Mouse (Mus musculus) c-Kit-negative CD71-positive TER-119-positive erythroid progenitor cells, embryonic 14.5 days (primary cell): Measurements from ENCODE around the gene Rpusd4.

Experiments
- DNase-seq: peaks from one replicate; pipeline ENCODE4 v3.0.0-alpha.2; 2013; ENCODE audit warnings: low read depth, low spot score

Gene Rpusd4

DNA sequence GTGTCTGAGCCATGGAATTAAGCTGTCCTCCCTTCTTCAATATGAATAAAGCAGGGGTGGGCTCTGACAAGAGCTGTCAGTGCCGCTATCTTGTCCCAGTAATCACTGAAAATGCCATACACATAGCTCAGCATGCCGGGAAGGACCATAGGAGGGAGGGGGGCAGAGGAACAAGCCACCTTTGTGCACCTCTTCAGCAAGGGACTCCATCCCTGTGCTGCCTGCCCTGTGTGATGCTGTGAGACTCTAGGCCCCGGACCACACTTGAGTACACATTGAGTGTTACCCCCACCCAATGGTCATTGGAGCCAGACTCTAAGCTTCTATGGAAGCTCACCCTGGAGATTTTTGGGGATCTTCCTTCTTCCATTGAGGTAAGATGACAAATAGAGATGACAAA lies 18.7 kb downstream of the Rpusd4 start:
- DNase-seq, result no peak

DNA sequence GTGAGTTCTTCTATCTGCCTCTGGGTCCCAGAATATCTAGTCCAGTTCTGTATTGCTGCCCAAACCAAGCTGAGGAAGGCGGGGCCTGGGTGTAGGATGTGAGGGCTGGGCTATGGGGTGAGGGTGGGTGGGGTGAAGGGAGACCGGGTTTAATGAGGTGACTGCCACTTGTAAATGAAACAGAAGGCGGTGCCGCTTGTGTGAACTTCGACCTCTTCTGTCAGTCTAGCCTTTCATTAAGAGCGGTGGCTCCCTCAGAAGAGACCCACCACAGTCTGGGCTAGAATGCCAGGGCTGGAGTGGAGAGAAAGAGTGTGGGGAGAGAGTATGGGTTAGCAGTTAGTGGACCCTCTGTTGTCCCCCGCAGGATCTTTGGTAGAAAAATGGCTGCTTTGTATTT lies 22.3 kb downstream of the Rpusd4 start:
- no peak for DNase-seq

DNA sequence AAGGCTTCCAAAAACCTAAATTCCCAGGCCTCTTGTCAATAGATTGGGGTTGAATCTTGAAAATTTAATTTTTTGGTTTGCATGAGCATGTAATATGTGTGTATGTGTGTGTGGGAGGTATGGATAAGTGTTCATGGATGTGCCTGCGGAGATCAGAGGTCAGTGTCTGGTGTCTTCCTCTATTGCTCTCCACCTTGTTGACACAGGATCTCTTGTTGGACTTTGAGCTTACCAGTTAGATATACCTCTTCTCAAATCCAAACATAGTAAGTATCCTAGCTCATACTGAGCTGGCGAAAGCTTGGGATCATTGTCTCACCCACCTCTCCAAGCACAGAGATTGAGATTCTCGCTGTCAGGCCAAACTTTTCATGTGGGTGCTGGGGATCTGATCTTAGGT lies 22.8 kb downstream of the Rpusd4 start:
- no peak for DNase-seq

DNA sequence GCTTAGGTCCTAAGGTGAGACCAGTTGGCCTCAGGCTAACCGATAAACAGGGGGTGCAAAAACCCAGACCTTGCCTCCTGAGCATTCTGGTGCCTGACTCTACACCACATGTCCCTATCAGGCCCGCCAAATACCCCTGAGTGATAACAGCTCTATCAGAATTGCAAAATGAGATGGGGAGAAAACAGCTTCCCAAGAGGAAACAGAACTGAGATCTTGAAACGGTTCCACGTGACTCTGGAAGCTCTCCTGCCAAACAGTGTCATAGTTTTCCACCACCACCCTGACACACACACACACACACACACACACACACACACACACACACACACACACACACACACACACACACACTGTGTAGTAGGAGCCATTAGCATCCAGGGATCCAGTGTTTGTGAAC lies 23.3 kb downstream of the Rpusd4 start:
- DNase-seq, result no peak

DNA sequence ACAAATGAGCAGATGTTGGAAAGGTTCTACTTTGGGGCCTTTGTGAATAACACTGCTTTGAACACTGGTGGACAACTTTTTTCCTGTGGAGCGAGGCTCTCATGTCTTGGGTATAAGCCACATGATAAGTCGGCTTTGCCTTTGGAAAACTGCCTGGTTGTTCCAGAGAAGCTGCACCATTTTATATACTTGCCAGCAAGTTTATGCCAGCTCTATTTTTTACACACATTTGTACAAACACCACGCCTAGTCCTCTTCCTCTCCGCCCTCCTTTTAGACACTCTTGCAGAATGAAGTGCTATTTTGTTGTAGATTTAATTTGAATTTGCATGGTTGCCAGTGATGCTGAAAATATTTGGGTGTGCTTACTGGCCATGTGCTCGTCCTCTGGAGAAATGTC lies 25.8 kb downstream of the Rpusd4 start:
- no peak for DNase-seq

DNA sequence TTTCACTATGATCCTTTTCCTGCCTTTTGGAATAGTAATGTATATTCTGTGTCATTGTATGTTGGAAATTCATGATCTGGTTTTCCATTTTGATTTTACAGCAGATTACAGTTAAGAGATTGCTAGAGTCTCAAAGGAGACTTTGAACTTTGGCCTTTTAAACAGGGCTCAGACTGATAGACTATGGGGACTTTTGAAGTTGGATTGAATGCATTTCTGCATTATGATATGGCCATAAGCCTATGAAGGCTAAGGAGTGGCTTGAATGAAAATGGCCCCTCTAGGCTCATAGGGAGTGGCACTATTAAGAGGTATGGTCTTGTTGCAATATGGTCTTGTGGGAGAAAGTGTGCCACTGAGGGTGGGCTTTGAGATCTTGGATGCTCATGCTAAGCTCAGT lies 30.1 kb downstream of the Rpusd4 start:
- no peak for DNase-seq

DNA sequence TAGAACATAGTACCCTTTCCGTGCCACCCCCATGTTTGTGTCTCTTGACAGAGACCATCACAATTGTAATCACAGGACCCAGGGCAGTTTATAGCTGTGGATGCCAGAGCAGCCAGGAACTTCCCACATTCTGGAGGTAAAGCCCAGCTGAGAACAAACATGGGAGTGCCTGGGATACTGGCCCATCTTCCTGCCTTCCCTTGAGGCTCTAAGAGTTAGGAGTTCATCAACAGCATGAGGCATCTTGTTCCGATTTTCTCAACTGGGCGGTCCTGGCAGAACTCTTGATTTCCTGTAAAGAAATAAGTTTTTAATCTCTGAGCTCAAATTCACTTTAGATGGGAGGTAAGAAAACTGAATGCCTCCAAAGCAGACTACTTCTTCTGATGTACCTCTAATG lies 34.5 kb downstream of the Rpusd4 start:
- no peak for DNase-seq

DNA sequence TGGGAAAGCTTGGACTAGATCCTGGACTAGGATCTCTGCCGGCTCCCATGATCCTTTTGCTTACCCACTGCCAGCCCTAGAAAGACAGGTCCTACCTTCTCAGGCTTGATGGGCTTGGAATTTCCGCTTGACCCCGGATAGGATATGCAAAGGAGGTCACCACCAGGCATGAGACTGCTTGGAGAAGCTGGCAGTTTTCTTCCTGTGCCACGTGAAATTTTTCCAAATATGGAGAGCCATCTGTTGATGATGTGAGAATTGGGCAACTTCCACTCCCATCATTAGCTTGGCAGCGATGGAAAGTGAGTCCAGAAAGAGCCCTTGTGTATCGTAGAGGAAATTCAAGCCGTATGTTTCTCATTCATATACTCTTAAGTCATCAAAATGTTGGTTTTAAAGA lies 39.8 kb downstream of the Rpusd4 start:
- DNase-seq, result no peak

DNA sequence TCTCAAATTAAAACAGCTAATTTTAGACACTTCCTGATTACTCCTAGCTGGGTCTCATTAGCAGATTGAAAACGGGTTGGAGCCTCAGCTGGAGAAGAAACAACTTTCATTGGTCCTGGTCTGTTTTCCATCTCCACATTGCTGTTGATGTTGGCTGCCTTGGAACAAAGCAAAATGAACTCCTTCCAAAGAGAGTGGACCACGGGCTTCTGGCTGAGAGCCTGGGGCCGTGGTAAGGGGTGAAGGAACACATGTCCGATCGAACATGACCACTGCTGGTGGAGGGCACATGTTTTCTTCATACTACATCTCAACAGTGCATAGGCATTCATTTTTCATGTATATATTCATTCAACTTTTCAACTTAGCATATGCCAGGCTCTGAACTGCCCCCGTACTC lies 42.7 kb downstream of the Rpusd4 start:
- no peak for DNase-seq

DNA sequence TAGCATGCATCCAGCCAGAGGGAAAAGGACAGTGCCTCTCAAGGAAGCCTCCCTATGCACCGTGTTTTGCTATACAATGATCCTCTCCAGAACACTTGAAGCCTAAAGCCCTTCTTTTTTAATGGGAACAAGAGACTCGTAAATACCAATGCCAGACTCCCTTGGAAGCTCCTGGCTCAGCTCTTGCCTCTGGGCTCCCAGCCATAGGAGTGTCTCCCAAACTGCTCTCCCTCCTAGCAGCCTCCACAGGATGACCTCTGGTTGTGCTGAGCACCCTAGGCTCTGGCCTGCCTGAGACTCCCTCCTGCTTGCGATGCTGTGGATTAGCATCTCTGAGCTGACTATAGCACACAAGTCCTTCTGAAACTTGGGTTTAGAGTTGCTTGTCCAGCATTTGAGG lies 44.9 kb downstream of the Rpusd4 start:
- no peak for DNase-seq

DNA sequence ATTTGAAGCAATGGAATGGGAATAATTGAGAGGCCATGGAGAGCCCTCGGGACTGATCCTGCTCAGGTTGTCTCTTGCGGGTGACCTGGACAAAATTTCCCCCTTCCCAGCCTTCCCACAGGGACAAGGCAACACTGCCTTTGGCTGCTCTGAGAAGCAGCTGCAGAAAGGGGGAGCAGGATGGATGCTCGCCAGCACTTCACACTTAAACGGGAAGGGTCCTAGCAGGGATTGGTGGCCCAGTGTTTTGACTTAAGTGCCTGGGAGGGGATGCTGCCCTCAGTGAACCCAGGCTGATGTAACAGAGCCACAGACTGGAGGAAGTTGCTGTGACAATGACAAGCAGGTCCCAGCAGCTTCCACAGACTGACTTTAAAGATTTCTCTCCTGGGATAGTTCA lies 45.9 kb downstream of the Rpusd4 start:
- DNase-seq, result no peak

DNA sequence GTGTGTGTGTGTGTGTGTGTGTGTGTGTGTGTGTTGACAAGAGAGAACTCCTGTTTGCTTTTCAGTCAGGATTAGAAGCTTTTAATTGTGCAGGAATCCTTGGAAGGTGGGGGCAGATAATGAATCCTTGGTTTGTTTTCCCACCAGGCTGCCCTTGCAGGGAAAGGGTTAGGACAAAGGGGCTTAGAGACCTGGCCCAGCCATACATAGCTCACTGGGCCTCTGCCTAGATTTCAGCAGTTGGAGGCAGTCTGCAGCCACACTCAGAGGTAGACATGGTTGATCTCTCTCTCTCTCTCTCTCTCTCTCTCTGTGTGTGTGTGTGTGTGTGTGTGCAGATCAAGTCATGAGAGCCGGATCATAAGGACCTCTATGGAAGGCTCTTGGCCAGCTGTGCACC lies 46.6 kb downstream of the Rpusd4 start:
- no peak for DNase-seq

DNA sequence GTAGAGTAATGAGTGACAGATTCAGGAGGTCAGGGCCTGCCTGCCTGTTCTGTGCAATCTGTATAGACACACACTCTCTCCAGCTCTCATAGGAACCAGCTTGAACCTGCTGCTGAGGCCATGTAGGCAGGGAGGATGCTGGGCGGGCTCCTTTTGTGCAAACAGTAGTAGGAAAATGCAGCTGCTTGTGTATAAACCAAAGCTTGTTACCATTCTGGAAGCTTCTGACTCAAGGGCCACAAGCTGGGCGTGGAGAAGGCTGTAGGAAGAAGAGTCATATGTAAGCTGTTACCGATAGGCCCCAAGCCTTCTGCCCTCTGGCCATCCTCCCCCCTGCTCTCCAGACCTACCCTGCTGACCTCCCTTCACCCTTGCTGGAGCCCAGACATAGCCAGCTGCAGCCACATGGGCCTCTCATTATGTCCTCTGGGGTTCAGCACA lies 49.1 kb downstream of the Rpusd4 start:
- DNase-seq, result no peak

DNA sequence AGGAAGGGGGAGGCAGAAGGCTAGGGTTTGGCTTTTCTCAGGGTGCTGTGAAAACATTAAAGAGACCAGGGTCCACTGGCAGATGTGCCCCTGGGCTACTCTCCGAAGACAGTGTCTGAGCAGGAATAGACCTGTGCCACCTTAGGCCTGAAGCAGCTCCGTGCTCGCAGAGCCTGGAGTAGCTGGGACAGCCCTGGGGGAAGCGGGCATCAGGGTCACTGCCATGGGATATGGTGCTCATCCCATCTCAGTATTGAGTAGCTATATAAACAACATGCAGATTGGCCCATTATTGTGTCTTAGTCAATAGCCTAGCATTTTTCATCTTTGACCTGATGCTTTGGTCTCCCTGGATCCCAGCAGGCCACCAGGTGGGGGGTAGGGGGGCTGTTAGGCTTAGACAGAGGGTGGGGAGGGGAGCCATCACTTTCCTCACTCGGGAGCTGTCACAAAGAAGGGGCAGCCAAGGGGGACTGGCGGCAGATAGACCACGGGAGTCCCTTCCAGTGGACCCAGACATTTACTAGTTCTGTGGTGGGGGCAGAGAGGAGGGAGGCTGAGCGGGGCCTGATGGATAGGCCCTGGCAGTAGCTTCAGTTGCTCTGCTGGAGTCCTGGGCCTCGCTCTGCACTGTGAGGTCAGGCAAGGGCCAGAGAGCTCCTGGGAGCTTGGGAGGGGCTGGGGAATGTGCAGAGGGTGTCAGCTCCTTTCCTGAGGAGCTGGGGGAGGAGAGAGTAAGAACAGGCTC lies 49.7 kb downstream of the Rpusd4 start:
- no peak for DNase-seq

DNA sequence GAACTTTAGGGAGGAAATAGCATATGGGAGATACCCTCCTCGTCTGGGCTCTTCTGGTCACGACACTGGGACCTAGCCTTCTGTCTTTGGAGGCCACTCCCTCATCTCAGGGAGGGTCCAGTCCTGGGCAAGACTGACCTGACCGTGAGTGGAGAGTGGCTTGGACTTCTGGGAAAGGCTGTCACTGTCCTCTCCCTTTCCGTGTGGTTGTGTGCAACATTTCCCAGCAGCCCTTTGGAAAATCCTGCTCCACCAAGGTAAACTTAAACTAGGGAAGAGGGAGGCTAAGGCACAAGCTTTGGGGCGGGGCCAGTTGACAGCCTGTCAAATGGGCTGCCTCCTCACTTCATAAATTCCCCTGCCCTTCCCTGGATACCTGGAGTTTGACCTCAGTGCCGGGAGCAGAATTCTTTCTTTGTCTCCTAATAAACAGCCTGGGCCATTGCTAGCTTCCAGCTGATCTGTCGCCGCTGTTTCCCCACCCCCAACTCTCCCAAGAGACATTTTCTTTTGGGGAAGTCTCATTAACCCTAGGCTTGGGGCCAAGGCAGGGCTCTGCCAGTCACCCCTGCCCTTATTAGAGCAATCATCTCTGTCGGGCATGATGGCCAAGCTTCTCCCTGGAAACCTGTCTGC lies 51.0 kb downstream of the Rpusd4 start:
- DNase-seq, result no peak

DNA sequence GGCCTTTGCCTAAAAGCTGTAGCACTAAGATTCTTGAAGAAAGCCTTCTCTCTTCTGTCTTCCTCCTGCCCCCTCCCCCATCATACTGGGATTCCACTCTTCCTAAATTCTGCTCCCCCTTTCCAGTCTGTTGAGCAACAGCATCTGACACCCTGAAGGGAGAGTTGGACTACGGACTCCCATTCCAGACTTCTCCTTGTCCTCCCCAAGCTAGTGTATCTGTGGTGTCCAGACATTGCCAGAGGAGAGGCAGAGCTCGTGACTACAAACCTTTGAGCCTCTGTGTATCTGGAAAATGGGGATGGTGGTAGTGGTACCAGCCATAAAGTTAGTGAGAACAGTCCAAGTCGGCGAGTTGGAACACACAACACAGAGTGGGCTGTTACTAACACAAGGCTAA lies 52.6 kb downstream of the Rpusd4 start:
- DNase-seq, result no peak

DNA sequence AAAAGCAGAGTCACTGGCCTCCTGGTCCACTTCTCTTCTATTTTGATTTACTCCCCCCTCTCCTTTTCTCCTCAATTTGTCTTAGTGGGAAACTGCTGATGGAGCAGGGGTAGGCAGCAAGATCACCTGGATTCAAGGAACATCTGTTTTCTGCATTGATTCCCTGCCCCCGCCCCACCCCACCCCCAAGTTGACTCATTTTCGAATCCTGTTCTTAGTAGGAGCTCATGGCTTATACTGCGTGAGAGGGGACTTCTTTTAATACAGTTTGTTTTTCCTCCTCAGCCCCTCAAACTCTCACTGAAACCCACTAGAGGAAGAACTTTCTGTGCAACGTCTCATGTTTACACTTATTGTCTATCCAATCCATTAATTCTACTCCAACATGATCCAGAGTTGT lies 56.3 kb downstream of the Rpusd4 start:
- no peak for DNase-seq

DNA sequence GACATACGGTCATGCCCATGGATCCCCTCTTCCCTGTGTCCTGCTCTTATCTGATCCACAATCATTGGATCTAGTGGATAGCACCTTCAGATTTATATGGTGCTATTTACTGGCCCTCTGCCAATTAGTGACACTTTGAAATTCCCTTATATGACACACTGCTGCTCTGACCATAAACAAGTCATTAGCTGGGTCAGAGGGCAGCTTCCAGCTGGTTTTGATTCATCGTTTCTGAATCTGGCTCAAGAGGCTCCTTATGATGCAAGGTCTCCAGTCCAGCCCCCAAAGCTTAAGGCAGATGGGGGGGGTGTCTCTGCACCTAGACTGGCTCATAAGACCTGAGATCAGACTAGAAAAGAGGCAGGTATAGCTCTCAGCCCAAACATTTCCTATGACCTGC lies 56.9 kb downstream of the Rpusd4 start:
- DNase-seq, result no peak

DNA sequence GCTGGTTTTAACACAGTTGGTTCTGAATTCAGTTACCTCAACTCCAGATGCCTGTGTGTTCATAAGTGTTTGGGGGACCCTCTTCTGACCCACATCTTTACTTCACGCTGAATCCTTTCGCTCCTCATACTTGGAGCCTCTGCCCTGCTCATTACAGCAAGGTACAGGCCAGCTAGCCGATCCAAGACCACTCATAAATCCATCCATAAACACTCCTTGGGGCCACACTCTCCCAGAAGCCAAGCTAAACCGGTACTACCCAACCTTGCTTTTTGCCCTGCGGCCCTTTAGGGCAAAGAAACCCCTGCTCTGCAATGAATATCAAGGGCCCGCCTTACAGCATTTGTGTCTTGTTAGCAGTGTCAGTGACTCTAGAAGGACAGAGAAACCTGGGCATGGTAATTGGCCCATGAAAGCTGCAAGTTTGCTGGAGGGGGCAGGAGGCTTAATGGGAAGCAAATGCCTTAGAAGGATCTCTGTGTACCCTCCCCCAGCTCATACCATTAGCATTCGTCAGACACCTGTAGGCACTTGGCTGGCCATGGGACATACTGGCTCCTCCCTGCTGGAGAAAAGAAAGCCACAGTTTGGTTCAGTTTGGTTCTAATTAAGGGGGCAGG lies 59.1 kb downstream of the Rpusd4 start:
- no peak for DNase-seq
